Mouse (Mus musculus): ENCODE data around the gene Rnf19b.

The Rnf19b gene

GRCm38 (mm10) chr4:129034706-129035660, 23.1 kb upstream of the Rnf19b start:
- peak; percentile 52 to 61 for DNase-seq

GRCm38 (mm10) chr4:129035851-129036445, 22.1 kb upstream of the Rnf19b start:
- DNase-seq, result no peak

- DNase-seq, result peak in 1 of 2 experiments; percentile 46
Observed at GRCm38 (mm10) chr4:129047721-129048421, 10.2 kb upstream of the Rnf19b start.

- DNase-seq, result peak; percentile 95 to 96
Observed at GRCm38 (mm10) chr4:129048501-129049305, 9.4 kb upstream of the Rnf19b start.

- DNase-seq, result peak; percentile 78 to 80
Observed at GRCm38 (mm10) chr4:129049306-129050011, 8.6 kb upstream of the Rnf19b start.

- no peak for DNase-seq
Observed at GRCm38 (mm10) chr4:129050365-129050764, 7.7 kb upstream of the Rnf19b start.

GRCm38 (mm10) chr4:129050901-129051417, 7.1 kb upstream of the Rnf19b start:
- DNase-seq, result no peak

- DNase-seq, result no peak
Observed at GRCm38 (mm10) chr4:129051461-129052183, 6.4 kb upstream of the Rnf19b start.

GRCm38 (mm10) chr4:129054757-129055156, 3.3 kb upstream of the Rnf19b start:
- DNase-seq, result no peak

GRCm38 (mm10) chr4:129055562-129055961, 2.5 kb upstream of the Rnf19b start:
- DNase-seq, result no peak

- DNase-seq, result peak; percentile 98 to 99
Observed at GRCm38 (mm10) chr4:129057533-129058206, 401 bp upstream of the Rnf19b start.

GRCm38 (mm10) chr4:129059125-129059551, 1.1 kb downstream of the Rnf19b start:
- peak in 1 of 2 experiments; percentile 27 for DNase-seq

- no peak for DNase-seq
Observed at GRCm38 (mm10) chr4:129059922-129060321, 1.9 kb downstream of the Rnf19b start.

- peak in 1 of 2 experiments; percentile 35 for DNase-seq
Observed at GRCm38 (mm10) chr4:129061486-129061885, 3.4 kb downstream of the Rnf19b start.

- peak in 1 of 2 experiments; percentile 40 for DNase-seq
Observed at GRCm38 (mm10) chr4:129062281-129063075, 4.4 kb downstream of the Rnf19b start.

- no peak for DNase-seq
Observed at GRCm38 (mm10) chr4:129065688-129066236, 7.7 kb downstream of the Rnf19b start.

GRCm38 (mm10) chr4:129067638-129068415, 9.8 kb downstream of the Rnf19b start:
- no peak for DNase-seq

- DNase-seq, result no peak
Observed at GRCm38 (mm10) chr4:129068848-129069247, 10.8 kb downstream of the Rnf19b start.
